Mouse (Mus musculus): ENCODE measurements around the gene Tfpt. TPM values are rescaled to one million over a fixed set of nuclear protein-coding genes. Genes with fewer than 3 reads are reported as not detected.
A peak's percentile ranks its signal among the peaks of the same experiment; 100 is the strongest.

Gene Tfpt
- polyA plus RNA-seq, 1 experiment from 2014 or later = 31.3 TPM

DNA sequence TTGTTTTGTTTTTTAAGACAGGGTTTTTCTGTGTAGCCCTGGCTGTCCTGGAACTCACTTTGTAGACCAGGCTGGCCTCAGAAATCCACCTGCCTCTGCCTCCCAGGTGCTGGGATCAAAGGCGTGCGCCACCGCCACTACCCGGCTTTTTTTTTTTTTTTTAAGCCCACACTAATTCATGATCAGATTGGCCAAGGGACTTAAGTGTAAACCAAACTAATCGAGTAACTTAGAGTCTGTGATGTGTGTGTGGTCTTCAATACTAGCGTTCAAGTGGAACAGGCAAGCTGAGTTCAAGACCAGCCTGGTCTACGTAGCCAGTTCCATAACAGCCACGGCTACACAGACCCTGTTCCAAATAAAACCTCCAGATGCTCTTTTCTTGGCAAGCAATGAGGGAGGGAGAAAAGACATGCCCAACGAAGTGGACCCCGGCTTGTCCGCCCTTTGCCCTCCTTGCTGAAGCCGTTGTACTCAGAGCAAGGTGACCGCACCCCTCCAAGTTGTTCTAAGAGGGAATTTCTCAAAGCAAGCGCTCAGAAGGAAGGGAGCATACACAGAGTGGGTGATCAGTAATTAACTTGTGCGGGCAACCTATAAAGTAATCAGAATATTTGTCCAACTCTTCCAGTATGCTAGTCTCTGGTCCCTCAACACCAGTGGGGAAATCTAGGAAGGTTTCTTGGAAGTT is 34.9 kb upstream of the Tfpt start:
- Histone ChIP-seq H3K27me3 (replicated peaks; ENCODE audit: control insufficient read depth, insufficient read depth, low read length) (no peaks in the 10 kb centered on the region), H3K4me3 (ENCODE audit: low read depth, low read length) (peak overlapping the region; percentile 69), H3K4me1 (ENCODE audit: control insufficient read depth, insufficient read depth, low read length) (peaks cover 10% of the 10 kb centered on the region), H3K36me3 (ENCODE audit: control insufficient read depth, insufficient read depth, low read length) (peaks cover 39% of the 10 kb centered on the region), H3K9me3 (replicated peaks; ENCODE audit: control insufficient read depth, low read length) (no peaks in the 10 kb centered on the region), H3K4me2 (ENCODE audit: low read length) (peak overlapping the region; percentile 84), H3K9ac (ENCODE audit: low read length) (peak overlapping the region; percentile 76), H3K27ac (ENCODE audit: low read depth, low read length) (peak overlapping the region; percentile 80)
- WGBS = 31% methylated on average over 15 of the region's 15 CpGs
- ATAC-seq (peak; percentile 37), DNase-seq (ENCODE audit: low spot score) (peak; percentile 11)

GRCm38 (mm10) chr7:3658578-3658977 is 28.8 kb upstream of the Tfpt start:
- no peaks in the 10 kb centered on the region for H3K9me3 ChIP-seq (replicated peaks; ENCODE audit: control insufficient read depth, low read length)
- no peaks in the 10 kb centered on the region for H3K27me3 ChIP-seq (replicated peaks; ENCODE audit: control insufficient read depth, insufficient read depth, low read length)
- H3K4me2 ChIP-seq (ENCODE audit: low read length) = no peak overlapping the region
- ATAC-seq (no peak), DNase-seq (ENCODE audit: low spot score) (no peak)
- H3K9ac ChIP-seq (ENCODE audit: low read length) = no peak overlapping the region
- peaks cover 1% of the 10 kb centered on the region; the same call in 1 of the 2 replicates for H3K4me1 ChIP-seq (ENCODE audit: control insufficient read depth, insufficient read depth, low read length)
- H3K4me3 ChIP-seq (ENCODE audit: low read depth, low read length) = no peak overlapping the region
- no peak overlapping the region for H3K27ac ChIP-seq (ENCODE audit: low read depth, low read length)
- H3K36me3 ChIP-seq (ENCODE audit: control insufficient read depth, insufficient read depth, low read length) = peaks cover 100% of the 10 kb centered on the region
- WGBS = 94% methylated on average over 14 of the region's 14 CpGs

DNA sequence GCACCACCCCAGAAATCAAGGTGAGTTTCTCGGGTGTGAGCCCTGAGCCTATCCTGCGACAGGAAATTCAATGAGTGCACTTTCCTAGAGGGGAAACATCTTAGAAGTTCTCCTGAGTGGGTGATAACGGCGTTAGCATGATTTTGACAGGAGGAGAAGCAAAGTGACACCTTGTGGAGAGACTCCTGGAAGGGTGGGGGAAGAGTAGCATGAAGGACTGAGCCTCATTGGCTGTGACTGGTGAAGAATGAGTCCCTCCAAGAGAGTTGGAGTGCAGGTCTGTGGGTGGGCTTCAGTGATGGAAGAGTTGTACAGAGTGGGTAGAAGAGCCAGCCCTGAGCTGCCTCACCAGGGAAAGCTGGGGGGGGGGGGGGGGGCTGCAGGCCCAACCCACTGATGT is 27.2 kb upstream of the Tfpt start:
- Histone ChIP-seq H3K4me3 (ENCODE audit: low read depth, low read length) (no peak overlapping the region), H3K36me3 (ENCODE audit: control insufficient read depth, insufficient read depth, low read length) (peaks cover 100% of the 10 kb centered on the region), H3K9ac (ENCODE audit: low read length) (no peak overlapping the region), H3K27ac (ENCODE audit: low read depth, low read length) (no peak overlapping the region), H3K9me3 (replicated peaks; ENCODE audit: control insufficient read depth, low read length) (no peaks in the 10 kb centered on the region), H3K27me3 (replicated peaks; ENCODE audit: control insufficient read depth, insufficient read depth, low read length) (no peaks in the 10 kb centered on the region), H3K4me2 (ENCODE audit: low read length) (no peak overlapping the region), H3K4me1 (ENCODE audit: control insufficient read depth, insufficient read depth, low read length) (no peaks in the 10 kb centered on the region)
- DNase-seq (ENCODE audit: low spot score) (no peak), ATAC-seq (no peak)
- WGBS = 91% methylated on average over 4 of the region's 4 CpGs

GRCm38 (mm10) chr7:3646641-3647040 is 16.9 kb upstream of the Tfpt start:
- no peak overlapping the region for H3K27ac ChIP-seq (ENCODE audit: low read depth, low read length)

GRCm38 (mm10) chr7:3646188-3646587 is 16.5 kb upstream of the Tfpt start:
- Histone ChIP-seq H3K4me1 (ENCODE audit: control insufficient read depth, insufficient read depth, low read length) (peaks cover 28% of the 10 kb centered on the region), H3K36me3 (ENCODE audit: control insufficient read depth, insufficient read depth, low read length) (peaks cover 28% of the 10 kb centered on the region), H3K9me3 (replicated peaks; ENCODE audit: control insufficient read depth, low read length) (no peaks in the 10 kb centered on the region), H3K27ac (ENCODE audit: low read depth, low read length) (peak overlapping the region; percentile 98; the same call in 1 of the 2 replicates), H3K4me2 (ENCODE audit: low read length) (peak overlapping the region; percentile 89), H3K9ac (ENCODE audit: low read length) (peak overlapping the region; percentile 98), H3K4me3 (ENCODE audit: low read depth, low read length) (peak overlapping the region; percentile 100), H3K27me3 (replicated peaks; ENCODE audit: control insufficient read depth, insufficient read depth, low read length) (no peaks in the 10 kb centered on the region)
- ATAC-seq (no peak), DNase-seq (ENCODE audit: low spot score) (no peak)
- WGBS = 24% methylated on average over 9 of the region's 9 CpGs

More at GRCm38 (mm10) chr7:3646641-3647040, 16.9 kb upstream of the Tfpt start:
- peaks cover 28% of the 10 kb centered on the region for H3K36me3 ChIP-seq (ENCODE audit: control insufficient read depth, insufficient read depth, low read length)
- DNase-seq (ENCODE audit: low spot score) (no peak), ATAC-seq (no peak)
- H3K9ac ChIP-seq (ENCODE audit: low read length) = peak overlapping the region; percentile 98
- H3K27me3 ChIP-seq (replicated peaks; ENCODE audit: control insufficient read depth, insufficient read depth, low read length) = no peaks in the 10 kb centered on the region
- peaks cover 28% of the 10 kb centered on the region for H3K4me1 ChIP-seq (ENCODE audit: control insufficient read depth, insufficient read depth, low read length)
- peak overlapping the region; percentile 100 for H3K4me3 ChIP-seq (ENCODE audit: low read depth, low read length)
- H3K4me2 ChIP-seq (ENCODE audit: low read length) = peak overlapping the region; percentile 89
- no peaks in the 10 kb centered on the region for H3K9me3 ChIP-seq (replicated peaks; ENCODE audit: control insufficient read depth, low read length)
- 65% methylated on average over 4 of the region's 4 CpGs for WGBS

- ATAC-seq (peak; percentile 13; the same call in 1 of the 2 replicates), DNase-seq (ENCODE audit: low spot score) (peak; percentile 15)
- Histone ChIP-seq H3K27ac (ENCODE audit: low read depth, low read length) (peak overlapping the region; percentile 98), H3K4me1 (ENCODE audit: control insufficient read depth, insufficient read depth, low read length) (peaks cover 28% of the 10 kb centered on the region), H3K4me3 (ENCODE audit: low read depth, low read length) (peak overlapping the region; percentile 100), H3K9ac (ENCODE audit: low read length) (peak overlapping the region; percentile 98), H3K36me3 (ENCODE audit: control insufficient read depth, insufficient read depth, low read length) (peaks cover 28% of the 10 kb centered on the region), H3K27me3 (replicated peaks; ENCODE audit: control insufficient read depth, insufficient read depth, low read length) (no peaks in the 10 kb centered on the region), H3K4me2 (ENCODE audit: low read length) (peak overlapping the region; percentile 89), H3K9me3 (replicated peaks; ENCODE audit: control insufficient read depth, low read length) (no peaks in the 10 kb centered on the region)
- 0% methylated on average over 46 of the region's 58 CpGs for WGBS
Observed at GRCm38 (mm10) chr7:3645488-3646025, 15.8 kb upstream of the Tfpt start.

- peak within 1 kb of the TSS; percentile 98 for H3K9ac ChIP-seq (ENCODE audit: low read length)
- peak within 1 kb of the TSS; percentile 89 for H3K4me2 ChIP-seq (ENCODE audit: low read length)
- peak within 1 kb of the TSS; percentile 98 for H3K27ac ChIP-seq (ENCODE audit: low read depth, low read length)
- peaks cover 28% of the 10 kb centered on the region for H3K4me1 ChIP-seq (ENCODE audit: control insufficient read depth, insufficient read depth, low read length)
- peak within 1 kb of the TSS; percentile 100 for H3K4me3 ChIP-seq (ENCODE audit: low read depth, low read length)
- ATAC-seq (peak; percentile 98), DNase-seq (ENCODE audit: low spot score) (peak; percentile 100)
- WGBS = under 1% methylated on average over 47 of the region's 58 CpGs
- H3K27me3 ChIP-seq (replicated peaks; ENCODE audit: control insufficient read depth, insufficient read depth, low read length) = no peaks in the 10 kb centered on the region
- peaks cover 28% of the 10 kb centered on the region for H3K36me3 ChIP-seq (ENCODE audit: control insufficient read depth, insufficient read depth, low read length)
- H3K9me3 ChIP-seq (replicated peaks; ENCODE audit: control insufficient read depth, low read length) = no peaks in the 10 kb centered on the region
Observed at GRCm38 (mm10) chr7:3644672-3645487, 15.2 kb upstream of the Tfpt start, which contains the start of gene Cnot3. TSS of gene Cnot3 (plus strand) at chr7:3645268.

GRCm38 (mm10) chr7:3644348-3644671 is 14.6 kb upstream of the Tfpt start:
- H3K36me3 ChIP-seq (ENCODE audit: control insufficient read depth, insufficient read depth, low read length) = peaks cover 31% of the 10 kb centered on the region
- no peak for ATAC-seq

More at GRCm38 (mm10) chr7:3644348-3644671, 14.6 kb upstream of the Tfpt start:
- Histone ChIP-seq H3K4me1 (ENCODE audit: control insufficient read depth, insufficient read depth, low read length) (peaks cover 28% of the 10 kb centered on the region), H3K9me3 (replicated peaks; ENCODE audit: control insufficient read depth, low read length) (no peaks in the 10 kb centered on the region), H3K4me2 (ENCODE audit: low read length) (peak overlapping the region; percentile 62), H3K4me3 (ENCODE audit: low read depth, low read length) (peak overlapping the region; percentile 36), H3K27ac (ENCODE audit: low read depth, low read length) (no peak overlapping the region), H3K9ac (ENCODE audit: low read length) (peak overlapping the region; percentile 26; the same call in 1 of the 2 replicates), H3K27me3 (replicated peaks; ENCODE audit: control insufficient read depth, insufficient read depth, low read length) (no peaks in the 10 kb centered on the region)
- no peak for DNase-seq (ENCODE audit: low spot score)
- 0% methylated on average over 11 of the region's 11 CpGs for WGBS

Measured in forebrain, embryonic 14.5 days (tissue).